Mouse (Mus musculus): Measurements from ENCODE around the gene Clptm1. TPM values are rescaled to one million over a fixed set of nuclear protein-coding genes. Genes with fewer than 3 reads are reported as not detected.
"Not testable (repeated sequence)": the region's sequence is repeated elsewhere in the genome, so short reads cannot be mapped to it uniquely, and the experiment has no call there.

Gene Clptm1
- total RNA-seq, 2 experiments from 2014 or later, result 98.0 to 99.1 TPM

DNA sequence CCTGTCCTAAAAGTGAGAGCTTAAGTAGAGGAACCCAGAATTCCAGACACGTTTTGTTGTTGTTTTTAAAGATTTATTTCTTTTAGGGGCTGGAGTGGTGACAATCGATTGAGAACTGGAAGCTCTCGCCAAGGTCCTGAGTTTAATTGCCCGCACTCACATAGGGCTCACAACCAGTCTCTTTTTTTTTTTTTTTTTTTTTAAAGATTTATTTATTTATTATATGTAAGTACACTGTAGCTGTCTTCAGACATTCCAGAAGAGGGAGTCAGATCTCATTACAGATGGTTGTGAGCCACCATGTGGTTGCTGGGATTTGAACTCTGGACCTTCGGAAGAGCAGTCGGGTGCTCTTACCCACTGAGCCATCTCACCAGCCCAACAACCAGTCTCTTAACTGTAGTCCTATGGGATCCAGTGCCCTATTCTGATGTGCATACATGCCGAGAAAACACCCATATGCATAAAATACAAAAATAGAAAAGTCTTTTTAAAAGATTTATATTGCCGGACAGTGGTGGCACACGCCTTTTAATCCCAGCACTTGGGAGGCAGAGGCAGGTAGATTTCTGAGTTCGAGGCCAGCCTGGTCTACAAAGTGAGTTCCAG is 60.1 kb downstream of the Clptm1 start:
- not testable (repeated sequence) for DNase-seq

DNA sequence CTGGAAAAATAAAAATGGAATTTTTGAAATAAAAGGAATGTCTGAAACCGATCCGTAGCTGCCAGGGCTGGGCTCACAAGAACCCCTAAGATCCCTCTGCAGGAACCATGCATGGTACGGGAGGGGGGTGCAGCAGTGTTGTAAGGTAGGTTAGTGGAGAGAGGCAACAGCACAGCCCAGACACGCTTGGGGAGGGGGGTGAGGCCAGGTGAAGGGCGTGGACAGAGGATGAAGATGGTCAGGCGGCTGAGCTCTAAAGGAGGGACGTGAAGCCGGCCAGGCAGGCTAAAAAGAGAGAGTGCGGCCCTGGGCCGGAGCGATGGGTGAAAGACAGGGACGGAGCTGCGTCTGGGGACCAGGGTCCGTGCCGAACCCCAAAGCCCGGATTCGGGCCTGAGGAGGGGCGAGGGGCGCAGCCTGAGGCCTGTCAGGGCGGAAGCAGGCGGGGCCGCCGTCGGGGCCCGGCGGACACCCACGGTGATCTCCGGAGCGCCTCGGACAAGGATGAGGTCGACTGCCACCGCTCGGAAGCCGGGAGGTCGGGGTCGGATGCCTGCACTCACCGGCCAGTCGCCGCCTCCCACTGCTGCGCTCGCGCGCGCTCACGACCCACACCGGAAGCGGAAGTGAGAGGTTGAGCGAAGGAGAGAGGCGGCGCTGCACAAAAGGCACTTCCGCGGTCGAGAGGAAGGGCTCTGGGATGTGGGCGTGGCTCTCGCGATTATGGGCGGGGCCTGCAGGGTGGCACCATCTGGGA is 60.8 kb downstream of the Clptm1 start, which contains the start of gene Clasrp:
Gene Clasrp (minus strand): TSS at position 638 of the 757 bp plus-strand sequence.
- peak; percentile 98 for DNase-seq

DNA sequence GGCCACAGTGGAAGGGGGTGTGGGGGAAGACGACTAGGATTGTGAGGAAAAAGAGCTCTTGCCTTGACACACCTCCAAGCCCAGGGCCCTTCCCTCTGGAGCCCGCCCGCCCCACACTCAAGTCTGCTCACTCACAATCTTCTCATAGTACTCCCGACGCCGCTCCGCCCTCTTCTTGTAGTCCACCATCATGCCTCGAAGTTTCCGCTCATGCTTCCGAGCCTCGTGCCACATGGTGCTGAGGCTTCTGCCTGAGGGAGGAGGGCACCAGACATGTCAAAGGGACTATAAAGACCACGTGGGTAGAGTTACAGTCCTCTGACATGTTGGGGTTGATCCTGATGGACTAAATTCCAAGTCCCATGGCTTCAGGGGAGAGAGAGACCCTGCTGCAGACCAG is 61.8 kb downstream of the Clptm1 start:
- DNase-seq, result no peak

DNA sequence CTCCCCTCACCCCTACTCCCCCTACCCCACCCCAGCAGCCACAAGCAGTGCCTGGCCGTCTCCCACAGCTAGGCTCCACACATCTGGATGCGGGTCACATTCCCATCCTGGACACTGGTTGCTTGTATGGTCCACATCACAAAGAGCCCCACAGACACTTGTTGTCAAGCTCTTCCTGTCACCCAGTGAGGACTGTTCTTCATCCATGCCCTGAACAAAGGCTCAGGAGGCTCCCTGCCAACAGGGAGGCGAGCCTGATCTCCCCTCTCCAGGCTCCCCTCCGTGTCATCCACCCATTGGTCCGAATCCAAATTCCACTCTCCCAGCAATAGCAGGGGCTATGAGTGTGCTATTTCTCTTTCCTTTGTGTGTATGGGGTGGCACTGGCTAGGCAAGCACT is 64.3 kb downstream of the Clptm1 start:
- no peak for DNase-seq

DNA sequence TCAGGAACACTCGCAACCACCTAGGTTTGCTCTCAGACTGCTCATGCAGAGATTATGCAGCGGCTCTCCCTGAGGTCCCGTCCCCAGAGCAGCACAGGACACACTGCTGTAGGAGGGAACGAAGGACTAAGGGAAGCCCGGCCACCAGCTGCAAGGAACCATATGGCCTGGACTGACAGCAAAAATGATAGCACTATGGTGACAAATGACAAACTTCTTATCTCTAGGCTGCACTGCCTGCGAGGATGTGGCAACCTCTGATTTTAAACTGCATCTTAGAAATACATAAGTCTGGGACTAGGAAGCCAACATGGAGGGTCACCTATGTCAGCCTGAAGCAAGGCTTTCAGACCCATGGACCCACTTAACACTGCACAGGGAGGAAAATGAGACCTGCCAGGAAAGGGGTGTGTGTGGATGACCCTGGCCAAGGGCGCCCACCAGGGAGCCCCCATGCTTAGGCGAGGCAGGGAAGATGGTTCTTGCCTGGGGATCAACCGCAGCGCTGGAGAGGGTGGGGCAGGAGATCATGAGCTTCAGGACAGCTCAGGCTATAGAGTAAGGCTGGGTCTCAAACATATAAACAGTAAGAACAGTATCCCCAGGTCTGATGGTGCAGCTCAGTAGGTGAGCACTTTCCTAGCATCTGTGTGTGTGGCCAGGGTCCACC is 71.6 kb downstream of the Clptm1 start:
- no peak for DNase-seq

DNA sequence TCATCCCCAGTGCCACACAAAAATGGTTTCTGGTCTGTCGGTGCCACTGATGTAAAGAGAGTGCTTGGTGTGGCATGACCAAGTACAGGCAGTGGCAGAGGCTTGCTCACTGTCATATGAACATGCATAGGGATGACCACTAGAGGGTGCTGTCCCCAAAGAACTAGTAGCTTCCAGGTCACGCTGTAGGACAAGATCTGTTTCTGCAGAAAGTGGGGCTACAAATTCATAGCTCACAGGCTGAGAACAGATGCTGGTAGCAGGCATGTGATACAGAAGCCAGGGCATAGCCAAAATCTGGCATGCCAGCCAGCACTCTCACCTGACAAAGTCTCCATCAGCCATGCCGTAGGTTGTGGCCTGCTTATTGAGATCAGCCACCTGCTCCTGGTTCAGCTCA is 74.9 kb downstream of the Clptm1 start:
- peak; percentile 84 for DNase-seq

DNA sequence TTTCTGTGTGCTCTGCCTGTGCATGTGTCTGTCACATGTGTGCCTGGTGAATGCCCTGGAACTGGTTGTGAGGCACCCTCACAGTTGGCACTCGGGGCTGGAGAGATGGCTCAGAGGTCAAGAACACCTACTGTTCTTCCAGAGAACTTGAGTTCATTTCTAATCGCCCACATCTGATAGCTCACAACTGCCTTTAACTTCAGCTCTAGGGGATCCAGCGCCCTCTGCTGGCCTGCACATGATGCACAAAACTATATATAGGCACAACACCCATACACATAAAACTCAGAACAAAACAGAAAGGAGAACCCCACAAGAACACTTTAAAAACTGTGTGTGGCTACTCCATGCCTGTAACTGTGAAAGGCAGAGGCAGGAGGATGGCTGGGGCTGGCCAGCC is 75.6 kb downstream of the Clptm1 start:
- DNase-seq, result peak; percentile 66

DNA sequence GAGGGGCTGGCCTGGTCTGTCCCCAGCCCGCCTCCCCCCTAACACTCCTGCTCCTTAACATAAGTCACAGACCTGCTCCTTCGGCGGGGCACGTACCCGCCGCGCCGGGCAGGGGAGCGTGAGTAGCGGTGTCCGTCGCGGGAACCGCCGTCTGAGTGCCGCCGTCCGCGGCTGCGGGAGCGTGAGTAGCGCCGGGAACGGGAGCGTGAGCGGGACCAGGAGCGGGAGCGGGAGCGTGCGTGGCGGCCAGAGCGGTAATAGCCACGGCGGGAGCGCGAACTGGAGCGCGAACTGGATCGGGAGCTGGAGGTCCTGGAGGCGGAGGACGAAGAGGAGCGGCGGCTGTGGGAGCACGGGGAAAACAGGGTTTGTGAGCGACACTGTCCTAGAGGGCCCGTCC is 78.6 kb downstream of the Clptm1 start:
- no peak for DNase-seq

Other genes with a start within 250 kb of the Clptm1 start
- gene Mark4, start 206.2 kb downstream of the Clptm1 start, total RNA-seq (2021), result 10 to 100 TPM; 28.8 to 30.3 TPM
- 1 to 10 TPM in 1 of 2 experiments, under 1 TPM in 1; 0.93 to 1.1 TPM for gene Exoc3l2, start 201.7 kb downstream of the Clptm1 start, total RNA-seq (2021)
- 1 to 10 TPM; 2.0 to 2.5 TPM for gene Bloc1s3, start 156.7 kb downstream of the Clptm1 start, total RNA-seq (2021)
- gene Trappc6a, start 156.6 kb downstream of the Clptm1 start, total RNA-seq (2021), result 10 to 100 TPM; 45.8 to 46.8 TPM
- gene Nkpd1, start 147.2 kb downstream of the Clptm1 start, total RNA-seq (2021), result not detected
- 10 to 100 TPM; 45.4 to 45.6 TPM for gene Ppp1r37, start 102.0 kb downstream of the Clptm1 start, total RNA-seq (2021)
- gene Zfp296, start 87.7 kb downstream of the Clptm1 start, total RNA-seq (2021), result under 1 TPM in 1 of 2 experiments, not detected in 1; 0.17 TPM
- gene Gemin7, start 87.4 kb downstream of the Clptm1 start, total RNA-seq (2021), result 10 to 100 TPM; 55.3 to 61.1 TPM
- 10 to 100 TPM; 33.0 to 33.7 TPM for gene Clasrp, start 60.5 kb downstream of the Clptm1 start, total RNA-seq (2021)
- gene Relb, start 35.6 kb downstream of the Clptm1 start, total RNA-seq (2021), result 1 to 10 TPM; 8.1 to 9.1 TPM
- under 1 TPM in 1 of 2 experiments, not detected in 1; 0.52 TPM for gene Apoc2, start 12.9 kb upstream of the Clptm1 start, total RNA-seq (2021)
- gene Gm44805, start 16.4 kb upstream of the Clptm1 start, total RNA-seq (2021), result not detected
- not detected for gene Apoc4, start 16.4 kb upstream of the Clptm1 start, total RNA-seq (2021)
- 1 to 10 TPM; 1.9 to 3.0 TPM for gene Apoc1, start 27.6 kb upstream of the Clptm1 start, total RNA-seq (2021)
- 100 to 1,000 TPM; 198 to 213 TPM for gene Apoe, start 34.2 kb upstream of the Clptm1 start, total RNA-seq (2021)
- 100 to 1,000 TPM; 147 to 153 TPM for gene Tomm40, start 50.4 kb upstream of the Clptm1 start, total RNA-seq (2021)
- gene Nectin2, start 85.5 kb upstream of the Clptm1 start, total RNA-seq (2021), result 10 to 100 TPM; 41.7 to 45.4 TPM
- 100 to 1,000 TPM; 263 to 285 TPM for gene Bcam, start 106.0 kb upstream of the Clptm1 start, total RNA-seq (2021)
- gene Cblc, start 131.8 kb upstream of the Clptm1 start, total RNA-seq (2021), result not detected
- gene Bcl3, start 157.7 kb upstream of the Clptm1 start, total RNA-seq (2021), result 1 to 10 TPM; 4.0 TPM
- not detected for gene Gm19345, start 187.0 kb upstream of the Clptm1 start, total RNA-seq (2021)
- under 1 TPM in 1 of 2 experiments, not detected in 1; 0.38 TPM for gene Ceacam16, start 196.3 kb upstream of the Clptm1 start, total RNA-seq (2021)
- gene Ceacam19, start 222.9 kb upstream of the Clptm1 start, total RNA-seq (2021), result not detected

Measured in heart, postnatal 4 days (tissue).